Mouse (Mus musculus) heart, embryonic 15.5 days (tissue): ENCODE measurements around the gene Aldh8a1. TPM values are rescaled to one million over a fixed set of nuclear protein-coding genes. Genes with fewer than 3 reads are reported as not detected.

ENCODE experiments used
- ATAC-seq: fragments of 200-750 bp; cut with Nextera tagmentation; replicated peaks from 2 replicates; pipeline ENCODE4 v1.8.0; 2017; ENCODE audit warnings: low read depth, moderate TSS enrichment; ENCODE audit not compliant: insufficient number of reproducible peaks, insufficient read depth, low FRiP score
- H3K27ac ChIP-seq: fragments of 300-500 bp; sonication (generic); 2 replicates; pipeline ENCODE4 v1.5.1; 2015; ENCODE audit warnings: mild to moderate bottlenecking, inconsistent platforms
- H3K27me3 ChIP-seq: fragments of 300-500 bp; sonication (generic); 2 replicates; pipeline ENCODE4 v1.6.1; 2015; ENCODE audit warnings: inconsistent platforms
- H3K36me3 ChIP-seq: fragments of 300-500 bp; sonication (generic); 2 replicates; pipeline ENCODE4 v1.6.1; 2015; ENCODE audit warnings: mild to moderate bottlenecking, inconsistent platforms
- H3K4me1 ChIP-seq: fragments of 300-500 bp; sonication (generic); replicated peaks from 2 replicates; pipeline ENCODE4 v1.6.1; 2015; ENCODE audit warnings: inconsistent platforms
- H3K4me2 ChIP-seq: fragments of 300-500 bp; sonication (generic); 2 replicates; pipeline ENCODE4 v1.6.1; 2015; ENCODE audit warnings: inconsistent platforms, mild to moderate bottlenecking, moderate library complexity
- H3K4me3 ChIP-seq: fragments of 300-500 bp; sonication (generic); 2 replicates; pipeline ENCODE4 v1.5.1; 2015; ENCODE audit warnings: mild to moderate bottlenecking, inconsistent platforms
- H3K9ac ChIP-seq: fragments of 300-500 bp; sonication (generic); 2 replicates; pipeline ENCODE4 v1.6.1; 2015; ENCODE audit warnings: mild to moderate bottlenecking, inconsistent platforms
- H3K9me3 ChIP-seq: fragments of 300-500 bp; sonication (generic); replicated peaks from 2 replicates; pipeline ENCODE4 v1.6.1; 2016; ENCODE audit warnings: inconsistent platforms
- WGBS: fragments of 180-500 bp; shearing (Covaris S2); methylation state at CpG from one replicate; pipeline ENCODE4 v1.1.7; 2015; ENCODE audit warnings: mixed read lengths; 5-methylcytosine and 5-hydroxymethylcytosine counted together
- polyA plus RNA-seq: library from polyadenylated mRNA; unstranded; fragments of >200 nt; fragmentation: Nextera tagmentation; extraction: Ambion mirVana; gene quantifications from 2 replicates; pipeline ENCODE4 v1.2.1, GENCODE M21; 2015

Aldh8a1 gene
- polyA plus RNA-seq, 1 experiment from 2014 or later, result not detected

DNA sequence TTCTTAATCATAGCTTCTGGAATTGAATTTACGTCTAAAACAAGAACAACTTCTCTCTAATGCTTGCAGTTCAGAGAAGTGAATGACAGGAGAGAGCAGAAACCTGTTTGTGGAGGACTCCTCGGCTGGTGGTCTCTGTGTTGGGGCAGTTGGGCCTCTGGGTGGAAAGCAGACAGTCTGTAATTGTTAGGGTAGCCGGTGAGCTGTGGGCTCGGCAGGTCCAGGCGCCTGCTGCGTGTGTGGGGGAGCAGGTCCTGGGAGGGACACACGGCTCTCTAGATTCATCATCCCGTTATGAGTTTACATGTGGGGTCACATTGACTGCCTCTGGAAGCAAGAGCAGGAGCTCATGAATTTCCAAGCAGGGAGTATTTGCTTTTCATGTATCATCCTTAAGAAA lies 22.5 kb downstream of the Aldh8a1 start:
- Histone ChIP-seq H3K9me3 (no peaks in the 10 kb centered on the region), H3K27ac (peak overlapping the region; percentile 86), H3K36me3 (no peaks in the 10 kb centered on the region), H3K4me3 (no peak overlapping the region), H3K4me1 (peaks cover 30% of the 10 kb centered on the region), H3K27me3 (no peaks in the 10 kb centered on the region), H3K9ac (no peak overlapping the region; the same call in 1 of the 2 replicates), H3K4me2 (peak overlapping the region; percentile 47)
- ATAC-seq, result 0 out of 2 replicates have a peak, but pooled peaks have one; percentile 41
- WGBS, result 23% methylated on average over 8 of the region's 8 CpGs

GRCm38 (mm10) chr10:21400031-21400430 lies 22.9 kb downstream of the Aldh8a1 start:
- ATAC-seq, result peak; percentile 87
- Histone ChIP-seq H3K4me3 (peak overlapping the region; percentile 3; the same call in 1 of the 2 replicates), H3K9ac (no peak overlapping the region), H3K27me3 (no peaks in the 10 kb centered on the region), H3K27ac (peak overlapping the region; percentile 86), H3K9me3 (no peaks in the 10 kb centered on the region), H3K4me2 (peak overlapping the region; percentile 47), H3K4me1 (peaks cover 30% of the 10 kb centered on the region), H3K36me3 (no peaks in the 10 kb centered on the region)
- 10% methylated on average over 7 of the region's 7 CpGs for WGBS

DNA sequence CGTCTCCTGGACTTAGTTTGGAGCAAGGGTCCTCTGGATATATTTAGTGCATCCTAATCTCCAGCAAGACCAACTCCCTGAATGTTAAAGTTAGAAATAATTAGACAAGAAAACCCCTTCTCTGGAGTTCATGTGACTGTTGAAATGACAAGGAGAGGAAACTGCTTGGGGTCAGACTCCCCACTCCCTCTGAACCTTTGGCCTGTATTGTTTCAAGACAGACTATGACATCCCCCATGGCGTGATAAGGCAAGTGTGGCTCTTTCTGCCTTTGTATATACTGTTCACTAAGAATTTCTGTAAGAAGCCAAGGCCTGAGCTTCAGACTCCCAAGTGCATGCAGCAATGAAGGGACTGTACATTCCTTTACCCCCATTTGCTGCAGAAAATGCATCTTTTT lies 23.4 kb downstream of the Aldh8a1 start:
- WGBS, result 14% methylated on average over 2 of the region's 2 CpGs
- Histone ChIP-seq H3K27ac (peak overlapping the region; percentile 86), H3K4me2 (peak overlapping the region; percentile 47), H3K27me3 (no peaks in the 10 kb centered on the region), H3K4me3 (peak overlapping the region; percentile 3; the same call in 1 of the 2 replicates), H3K4me1 (peaks cover 28% of the 10 kb centered on the region), H3K9me3 (no peaks in the 10 kb centered on the region), H3K36me3 (no peaks in the 10 kb centered on the region), H3K9ac (no peak overlapping the region)
- peak; percentile 51 for ATAC-seq

DNA sequence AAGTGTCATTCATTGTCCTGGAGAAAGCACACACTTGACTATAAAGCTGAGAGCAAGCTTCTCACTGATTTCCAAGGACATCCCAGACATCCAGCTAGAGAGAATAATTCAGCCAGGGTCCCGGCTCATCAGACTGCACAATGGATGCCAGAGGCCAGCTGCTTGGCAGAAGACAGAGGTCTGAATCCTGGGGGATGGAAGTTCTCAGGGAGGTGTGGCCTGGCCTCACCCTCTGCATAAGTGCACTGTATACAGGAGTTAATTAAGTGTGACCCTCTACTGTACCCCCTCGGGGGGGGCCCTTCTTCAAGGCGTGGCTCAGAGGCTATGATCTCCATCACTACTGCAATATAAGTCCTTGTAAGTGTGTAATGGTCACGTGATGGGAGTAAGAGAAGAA lies 24.2 kb downstream of the Aldh8a1 start:
- H3K27ac ChIP-seq, result peak overlapping the region; percentile 86
- H3K4me3 ChIP-seq, result no peak overlapping the region
- 42% methylated on average over 4 of the region's 4 CpGs for WGBS

DNA sequence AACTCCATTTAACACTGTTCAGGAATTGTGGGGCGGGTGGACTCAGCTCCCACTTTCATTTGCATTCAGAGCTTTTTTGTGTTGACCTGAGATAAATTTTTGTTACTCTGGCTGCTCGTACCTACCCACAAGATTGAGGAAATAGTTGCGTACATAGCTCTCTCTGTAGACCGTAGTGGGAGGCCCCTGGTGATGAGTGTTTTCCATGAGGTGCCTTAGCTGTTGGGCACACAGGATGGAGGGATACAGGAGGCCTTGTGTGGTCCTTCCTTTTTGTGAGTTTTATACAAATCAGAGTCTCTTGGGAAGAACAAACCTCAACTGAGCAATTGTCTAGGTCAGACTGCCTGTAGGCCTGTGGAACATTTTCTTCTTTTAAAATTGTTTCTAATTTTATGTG lies 27.7 kb downstream of the Aldh8a1 start:
- Histone ChIP-seq H3K4me2 (no peak overlapping the region), H3K36me3 (no peaks in the 10 kb centered on the region), H3K4me1 (peaks cover 17% of the 10 kb centered on the region), H3K4me3 (no peak overlapping the region), H3K9me3 (no peaks in the 10 kb centered on the region), H3K27me3 (no peaks in the 10 kb centered on the region), H3K27ac (no peak overlapping the region), H3K9ac (no peak overlapping the region)
- WGBS, result 88% methylated on average over 4 of the region's 4 CpGs
- ATAC-seq, result no peak

More for the DNA sequence above, 24.2 kb downstream of the Aldh8a1 start:
- H3K36me3 ChIP-seq, result no peaks in the 10 kb centered on the region
- H3K9ac ChIP-seq, result no peak overlapping the region; the same call in 1 of the 2 replicates
- H3K27me3 ChIP-seq, result no peaks in the 10 kb centered on the region
- no peak overlapping the region for H3K4me2 ChIP-seq
- ATAC-seq, result no peak
- peaks cover 27% of the 10 kb centered on the region for H3K4me1 ChIP-seq
- H3K9me3 ChIP-seq, result no peaks in the 10 kb centered on the region

- no peak overlapping the region for H3K27ac ChIP-seq
- WGBS, result 77% methylated on average over 11 of the region's 11 CpGs
Observed at GRCm38 (mm10) chr10:21405707-21406534, 28.8 kb downstream of the Aldh8a1 start.

DNA sequence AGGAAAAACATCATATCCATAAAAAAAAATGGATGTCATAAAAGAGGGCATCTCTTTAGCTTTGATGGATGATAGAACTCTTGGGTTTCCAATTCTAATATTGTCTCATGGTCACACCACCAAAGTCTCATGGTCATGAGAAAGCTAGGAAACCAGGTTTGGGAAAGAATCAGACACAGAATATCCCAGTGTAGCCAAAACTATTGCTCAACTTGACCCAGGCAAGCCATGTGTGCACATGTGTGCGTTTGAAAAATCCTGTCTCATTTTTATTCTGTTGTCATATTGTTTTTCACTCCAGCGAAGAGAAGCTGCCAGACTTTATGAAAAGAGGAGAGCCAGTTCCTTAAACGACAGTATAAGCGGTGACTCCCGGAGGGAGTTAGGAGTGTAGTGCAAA lies 33.6 kb downstream of the Aldh8a1 start:
- no peak for ATAC-seq
- Histone ChIP-seq H3K27ac (no peak overlapping the region), H3K4me1 (no peaks in the 10 kb centered on the region; the same call in 1 of the 2 replicates), H3K9me3 (no peaks in the 10 kb centered on the region), H3K4me2 (no peak overlapping the region), H3K4me3 (no peak overlapping the region), H3K27me3 (no peaks in the 10 kb centered on the region), H3K36me3 (no peaks in the 10 kb centered on the region), H3K9ac (no peak overlapping the region)
- 69% methylated on average over 5 of the region's 5 CpGs for WGBS

More at GRCm38 (mm10) chr10:21405707-21406534, 28.8 kb downstream of the Aldh8a1 start:
- no peaks in the 10 kb centered on the region for H3K9me3 ChIP-seq
- H3K36me3 ChIP-seq, result no peaks in the 10 kb centered on the region
- no peak for ATAC-seq
- H3K9ac ChIP-seq, result no peak overlapping the region
- peaks cover 6% of the 10 kb centered on the region for H3K4me1 ChIP-seq
- no peaks in the 10 kb centered on the region for H3K27me3 ChIP-seq
- H3K4me3 ChIP-seq, result no peak overlapping the region
- no peak overlapping the region for H3K4me2 ChIP-seq

GRCm38 (mm10) chr10:21411621-21412205 lies 34.6 kb downstream of the Aldh8a1 start:
- H3K27me3 ChIP-seq, result no peaks in the 10 kb centered on the region
- no peak for ATAC-seq
- WGBS, result 76% methylated on average over 6 of the region's 6 CpGs

GRCm38 (mm10) chr10:21415031-21415430 lies 37.9 kb downstream of the Aldh8a1 start:
- Histone ChIP-seq H3K27me3 (no peaks in the 10 kb centered on the region), H3K4me3 (no peak overlapping the region), H3K4me1 (no peaks in the 10 kb centered on the region; the same call in 1 of the 2 replicates), H3K9me3 (no peaks in the 10 kb centered on the region), H3K27ac (no peak overlapping the region), H3K36me3 (no peaks in the 10 kb centered on the region), H3K4me2 (no peak overlapping the region), H3K9ac (no peak overlapping the region)
- ATAC-seq, result no peak
- 69% methylated on average over 4 of the region's 4 CpGs for WGBS

More at GRCm38 (mm10) chr10:21411621-21412205, 34.6 kb downstream of the Aldh8a1 start:
- Histone ChIP-seq H3K4me2 (no peak overlapping the region), H3K4me1 (no peaks in the 10 kb centered on the region; the same call in 1 of the 2 replicates), H3K9me3 (no peaks in the 10 kb centered on the region), H3K4me3 (no peak overlapping the region), H3K9ac (no peak overlapping the region), H3K27ac (no peak overlapping the region), H3K36me3 (no peaks in the 10 kb centered on the region)

DNA sequence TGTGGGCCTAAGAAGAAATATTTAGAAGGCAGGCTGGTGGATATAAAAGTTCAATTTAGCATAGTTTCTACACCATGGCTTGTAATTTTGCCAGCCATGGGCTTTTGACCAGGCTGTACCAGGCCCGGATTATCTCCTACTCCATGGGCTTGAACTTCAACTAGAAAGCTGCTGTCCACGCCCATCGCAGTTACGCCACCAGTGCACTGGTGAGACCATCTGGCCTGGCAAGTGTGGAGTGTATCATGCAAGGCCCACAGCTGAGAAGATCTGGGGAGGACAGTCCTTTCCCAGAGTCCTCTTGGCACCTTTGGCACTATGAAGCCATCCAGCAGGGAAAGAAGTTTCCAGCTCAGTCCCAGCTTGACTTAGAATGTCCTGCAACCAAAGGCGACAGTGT lies 39.1 kb downstream of the Aldh8a1 start:
- Histone ChIP-seq H3K9me3 (no peaks in the 10 kb centered on the region), H3K9ac (no peak overlapping the region), H3K4me3 (no peak overlapping the region), H3K4me2 (no peak overlapping the region), H3K27ac (no peak overlapping the region), H3K4me1 (no peaks in the 10 kb centered on the region; the same call in 1 of the 2 replicates), H3K36me3 (no peaks in the 10 kb centered on the region), H3K27me3 (no peaks in the 10 kb centered on the region)
- ATAC-seq, result no peak
- WGBS, result 82% methylated on average over 5 of the region's 5 CpGs

- Histone ChIP-seq H3K27ac (no peak overlapping the region), H3K4me2 (no peak overlapping the region), H3K4me3 (no peak overlapping the region), H3K9me3 (no peaks in the 10 kb centered on the region), H3K27me3 (no peaks in the 10 kb centered on the region), H3K9ac (no peak overlapping the region), H3K36me3 (no peaks in the 10 kb centered on the region), H3K4me1 (no peaks in the 10 kb centered on the region; the same call in 1 of the 2 replicates)
- 83% methylated on average over 14 of the region's 14 CpGs for WGBS
- ATAC-seq, result no peak
Observed at GRCm38 (mm10) chr10:21419188-21419587, 42.1 kb downstream of the Aldh8a1 start.
